Mouse (Mus musculus): ENCODE data around the gene Lmbr1l. TPM values are rescaled to one million over a fixed set of nuclear protein-coding genes. Genes with fewer than 3 reads are reported as not detected.

Lmbr1l gene
- total RNA-seq (2012; rRNA removed) (19.7 and 23.4 TPM in 2 replicates), total RNA-seq (2014; rRNA removed) (27.5 and 30.4 TPM in 2 replicates), polyA plus RNA-seq (2012; ENCODE audit: insufficient read length, low read depth) (22.4 and 27.9 TPM in 2 replicates)

DNA sequence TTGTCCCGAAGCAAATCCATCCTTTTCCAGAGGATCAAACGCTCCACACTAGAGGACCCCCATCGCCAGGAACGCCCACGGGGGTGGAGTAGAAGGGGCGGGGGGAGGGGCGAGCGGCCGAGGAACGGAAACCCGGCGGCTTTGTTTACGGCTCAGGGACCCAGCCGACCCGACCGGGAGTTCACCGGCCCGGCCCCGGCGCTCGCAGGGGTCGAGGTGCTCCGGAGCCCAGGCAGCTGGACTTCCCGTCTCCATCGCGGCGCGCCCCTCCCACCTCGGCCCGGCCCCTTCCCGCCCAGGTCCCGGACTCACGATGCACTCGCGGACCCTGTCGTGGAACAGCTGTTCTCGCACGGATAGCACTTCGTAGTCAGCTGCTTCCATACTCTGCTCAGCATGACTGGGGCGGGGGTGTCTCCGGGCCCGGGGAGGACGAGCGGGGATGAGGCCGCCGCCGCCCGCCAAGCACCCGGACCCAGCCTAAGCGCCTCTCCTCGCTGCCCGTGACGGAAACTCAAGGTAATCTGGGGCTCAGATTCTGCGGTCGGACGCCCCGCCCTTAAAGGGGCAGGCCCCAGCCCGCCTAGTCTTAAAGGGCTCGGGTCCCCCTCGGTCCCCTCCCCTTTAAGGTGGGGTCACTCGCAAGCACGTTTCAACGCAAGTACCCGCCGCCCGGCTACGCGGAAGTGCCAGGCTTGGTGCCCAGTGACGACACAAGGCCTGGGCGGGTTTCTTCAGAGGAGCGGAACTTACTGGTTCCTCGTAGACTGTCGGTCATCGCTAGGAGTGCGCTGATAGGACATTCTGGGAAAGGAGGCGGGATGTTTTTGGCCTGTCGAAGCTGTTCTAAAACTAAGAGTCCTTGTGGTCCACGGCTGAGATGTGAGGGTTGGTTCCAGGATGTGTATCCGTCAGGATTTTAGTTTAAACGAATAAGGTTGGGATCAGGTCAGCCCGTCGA lies at the start of gene Lmbr1l:
Gene Lmbr1l (minus strand): TSS at position 694 of the 961 bp plus-strand sequence.
- Histone ChIP-seq H3K79me2 (replicated peaks; ENCODE audit: control insufficient read depth, extremely low read depth, insufficient read depth, poor library complexity, severe bottlenecking) (peaks cover 12% of the 10 kb centered on the region; the same call in 1 of the 2 replicates), H3K4me2 (ENCODE audit: insufficient read depth, low read depth, poor library complexity, severe bottlenecking) (peak within 1 kb of the TSS; percentile 78), H3K36me3 (replicated peaks in 1 of 2; ENCODE audit: control insufficient read depth in 1 of 2, insufficient read depth in 1 of 2, low read length in 1 of 2) (peaks cover 6 to 25% of the 10 kb centered on the region in 2 experiments), H3K9ac (ENCODE audit: insufficient read depth, low read depth) (peak within 1 kb of the TSS; percentile 79), H3K4me1 (ENCODE audit: control insufficient read depth in 1 of 2, insufficient read depth in 2 of 2) (peaks cover 5 to 25% of the 10 kb centered on the region in 2 experiments), H3K27me3 (replicated peaks) (no peaks in the 10 kb centered on the region), H3K4me3 (replicated peaks in 1 of 3; ENCODE audit: low read depth in 2 of 3, low read length in 2 of 3, poor library complexity in 1 of 3) (peak within 1 kb of the TSS; percentile 77 to 92 (median 86)), H3K9me3 (replicated peaks; ENCODE audit: low read length) (no peaks in the 10 kb centered on the region), H3K27ac (ENCODE audit: insufficient read depth, low read depth) (peak within 1 kb of the TSS; percentile 82)
- TF ChIP-seq IRF4 (IDR thresholded peaks at IDR 0.05; ENCODE audit: low read depth, low read length) (peak; percentile 52; the same call in 1 of the 2 replicates), KAT2A (IDR thresholded peaks at IDR 0.05; ENCODE audit: insufficient replicate concordance, low read length) (no peak), TCF12 (IDR thresholded peaks at IDR 0.05; ENCODE audit: low read depth, low read length) (peak; percentile 63; the same call in 1 of the 2 replicates), TBP (conservative IDR thresholded peaks at IDR 0.05; ENCODE audit: low read depth, low read length) (peak; percentile 88), MAZ (IDR thresholded peaks at IDR 0.05; ENCODE audit: low read depth, low read length) (peak; percentile 78; the same call in 1 of the 2 replicates), MXI1 (IDR thresholded peaks at IDR 0.05; ENCODE audit: low read depth, low read length) (peak; percentile 88), POLR2AphosphoS2 (IDR thresholded peaks at IDR 0.05; ENCODE audit: low read depth, low read length) (peak; percentile 78), MYC (IDR thresholded peaks at IDR 0.05; ENCODE audit: low read depth, low read length) (peak; percentile 95), SIN3A (IDR thresholded peaks at IDR 0.05; ENCODE audit: low read length) (peak; percentile 90), CTCF (conservative IDR thresholded peaks at IDR 0.05 in 1 of 2, IDR thresholded peaks at IDR 0.05 in 1 of 2; ENCODE audit: low read depth in 2 of 2, low read length in 2 of 2) (no peak), E2F4 (IDR thresholded peaks at IDR 0.05; ENCODE audit: insufficient replicate concordance, low read depth, low read length) (peak; percentile 84; the same call in 1 of the 2 replicates), POLR2A (IDR thresholded peaks at IDR 0.05; ENCODE audit: low read depth, low read length) (peak; percentile 83), NRF1 (IDR thresholded peaks at IDR 0.05; ENCODE audit: low read depth, low read length) (peak; percentile 57; the same call in 1 of the 2 replicates), GABPA (IDR thresholded peaks at IDR 0.05; ENCODE audit: insufficient replicate concordance, low read depth, low read length) (no peak), RCOR1 (conservative IDR thresholded peaks at IDR 0.05; ENCODE audit: low read depth, low read length) (0 out of 2 replicates have a peak, but pooled peaks have one; percentile 32), CHD2 (IDR thresholded peaks at IDR 0.05; ENCODE audit: low read length) (peak; percentile 83), MEF2A (IDR thresholded peaks at IDR 0.05; ENCODE audit: borderline replicate concordance, low read depth, low read length) (peak; percentile 30; the same call in 1 of the 2 replicates), HCFC1 (IDR thresholded peaks at IDR 0.05; ENCODE audit: low read depth, low read length) (peak; percentile 76), MAFK (IDR thresholded peaks at IDR 0.05; ENCODE audit: insufficient replicate concordance, low read length) (no peak), ELF1 (IDR thresholded peaks at IDR 0.05; ENCODE audit: low read depth, low read length) (peak; percentile 100), UBTF (IDR thresholded peaks at IDR 0.05; ENCODE audit: low read depth, low read length) (peak; percentile 88; the same call in 1 of the 2 replicates), ETS1 (conservative IDR thresholded peaks at IDR 0.05; ENCODE audit: low read depth, low read length) (peak; percentile 82; the same call in 1 of the 2 replicates), BHLHE40 (IDR thresholded peaks at IDR 0.05; ENCODE audit: low read depth, low read length) (peak; percentile 97), ZKSCAN1 (IDR thresholded peaks at IDR 0.05; ENCODE audit: borderline replicate concordance, low read depth, low read length) (no peak), MAX (IDR thresholded peaks at IDR 0.05; ENCODE audit: low read length) (peak; percentile 85), NELFE (IDR thresholded peaks at IDR 0.05; ENCODE audit: low read depth, low read length) (peak; percentile 76), PAX5 (IDR thresholded peaks at IDR 0.05; ENCODE audit: low read length) (no peak), ZMIZ1 (IDR thresholded peaks at IDR 0.05; ENCODE audit: low read depth, low read length) (no peak; the same call in 1 of the 2 replicates), SMC3 (IDR thresholded peaks at IDR 0.05; ENCODE audit: low read depth, low read length) (no peak), JUN (IDR thresholded peaks at IDR 0.05; ENCODE audit: insufficient read depth, low read depth, low read length) (peak; percentile 19; the same call in 1 of the 2 replicates), ZC3H11A (IDR thresholded peaks at IDR 0.05; ENCODE audit: low read depth, low read length) (no peak), ZNF384 (IDR thresholded peaks at IDR 0.05; ENCODE audit: low read depth, low read length) (no peak)
- in situ Hi-C loops (cut with MboI; ENCODE audit: low pct_ligation_motif_present, low pct_unique_long_range_greater_than_20kb, low sequenced_read_pairs) (loop anchor here (5.0 kb wide), 1 partner anchor 1501 kb away; no protein-coding TSS in a partner anchor), dilution Hi-C loops (cut with MboI; ENCODE audit: extremely low pct_ligation_motif_present, extremely low pct_unique_long_range_greater_than_20kb, low sequenced_read_pairs) (no loop called here)
- DNase-seq (ENCODE audit: extremely low read depth): peak; percentile 100

Measured in CH12.LX (cell line).